Mouse (Mus musculus) megakaryocyte progenitor cell, adult 5-6 weeks (primary cell): Measurements from ENCODE around the gene Rassf10. TPM values are rescaled to one million over a fixed set of nuclear protein-coding genes. Genes with fewer than 3 reads are reported as not detected.

Source experiments
- ATAC-seq: replicated peaks from 2 replicates; pipeline ENCODE4 v1.8.0; 2016; ENCODE audit warnings: mild to moderate bottlenecking, moderate TSS enrichment, inconsistent platforms; ENCODE audit not compliant: poor library complexity
- total RNA-seq, 2 experiments: library from RNA; stranded (forward) in 1 of 2; stranded (reverse) in 1 of 2; fragments of 157-497, 149-512 nt in 1 of 2; fragments of 200-1000 nt in 1 of 2; gene quantifications; 2 replicates each; pipeline versions ENCODE4 v1.2.3 to v1.2.4; 2015 to 2017

Rassf10 gene
- total RNA-seq (2015) (0.07 and 0.10 TPM in 2 replicates), total RNA-seq (2017) (0.08 and 0.10 TPM in 2 replicates)

DNA sequence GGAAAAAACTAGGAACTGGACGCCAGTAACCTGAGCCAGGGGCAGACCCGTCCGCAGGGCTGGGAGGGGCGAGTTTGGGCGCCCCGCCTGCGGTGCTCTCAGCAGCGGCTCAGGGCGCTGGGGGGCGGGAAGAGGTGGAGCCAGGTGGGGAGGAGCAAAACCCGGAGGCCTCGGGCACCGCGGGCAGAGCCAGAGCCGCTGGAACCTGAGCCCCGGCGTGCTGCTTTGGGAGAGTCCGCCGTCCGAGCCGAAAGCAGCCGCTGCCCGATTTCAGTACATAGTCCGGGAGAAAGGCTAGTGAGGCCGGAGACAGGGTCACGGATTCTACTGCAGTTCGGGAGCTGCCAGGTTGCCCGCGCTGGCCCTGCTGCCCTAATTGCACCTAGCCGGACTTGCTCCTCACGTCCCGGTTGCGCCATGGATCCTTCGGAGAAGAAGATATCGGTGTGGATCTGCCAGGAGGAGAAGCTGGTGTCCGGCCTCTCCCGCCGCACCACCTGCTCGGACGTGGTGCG, at the start of gene Rassf10:
TSS of gene Rassf10 (plus strand) at position 186 of the 515 bp plus-strand sequence.
- ATAC-seq: peak; percentile 81

DNA sequence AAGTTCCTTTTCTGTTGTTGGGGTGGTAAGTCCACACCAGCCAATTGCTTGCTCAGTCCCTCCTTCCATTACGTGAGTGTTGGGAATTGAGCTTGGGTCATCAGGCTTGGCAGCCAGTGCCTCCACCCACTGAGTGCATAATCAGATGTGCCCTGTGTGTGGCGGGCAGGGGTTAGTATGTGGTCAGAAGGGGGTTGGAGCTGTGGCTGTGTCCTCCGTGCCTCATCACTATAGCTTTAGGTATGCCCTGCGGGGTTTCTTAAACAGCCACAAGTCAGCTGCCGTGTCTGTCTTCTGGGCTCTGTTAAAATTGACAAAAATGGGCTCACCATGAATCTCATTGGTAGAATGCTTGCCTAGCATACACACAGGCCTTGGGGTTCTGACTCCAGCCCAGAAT, 46.9 kb upstream of the Rassf10 start:
- ATAC-seq: peak; percentile 42; the same call in 1 of the 2 replicates

DNA sequence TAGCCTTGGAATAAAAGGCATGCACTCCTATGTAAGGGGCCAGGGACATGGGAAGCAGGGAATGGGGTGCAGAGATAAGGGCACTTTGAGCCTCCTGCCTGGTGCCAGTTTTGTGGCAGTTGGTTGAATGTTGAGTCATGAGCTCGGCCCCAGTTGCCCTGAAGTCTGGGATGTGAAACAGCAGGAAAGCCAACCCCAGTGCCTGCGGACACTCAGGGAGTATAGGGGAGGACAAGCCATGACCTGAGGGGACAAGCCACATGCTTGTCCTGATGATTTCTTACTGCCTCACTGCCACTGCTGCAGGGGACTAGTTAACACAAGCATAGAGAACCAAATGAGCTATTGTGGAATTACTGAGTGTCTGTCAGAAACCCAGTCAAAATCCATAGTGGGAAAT, 46.3 kb upstream of the Rassf10 start:
- no peak for ATAC-seq

DNA sequence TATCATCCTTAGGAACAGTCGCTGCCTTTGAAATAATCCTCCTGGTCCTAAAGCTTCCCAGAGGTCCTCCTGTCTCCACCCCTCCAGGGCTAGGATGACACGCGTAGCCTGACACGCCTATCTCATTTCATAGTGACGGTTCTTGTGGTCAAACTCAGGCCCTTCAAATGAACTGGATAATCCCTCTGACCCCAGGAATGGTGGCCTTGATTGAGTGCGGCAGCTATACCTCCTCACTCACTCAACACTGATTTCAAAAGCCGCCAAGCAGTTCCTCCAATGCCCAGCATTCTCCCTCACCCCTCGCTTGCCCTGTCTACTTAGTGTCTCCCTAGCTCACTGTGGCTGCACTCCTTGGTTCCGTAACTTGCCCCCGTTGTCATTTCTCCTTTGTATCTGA, 44.6 kb upstream of the Rassf10 start:
- ATAC-seq: no peak

DNA sequence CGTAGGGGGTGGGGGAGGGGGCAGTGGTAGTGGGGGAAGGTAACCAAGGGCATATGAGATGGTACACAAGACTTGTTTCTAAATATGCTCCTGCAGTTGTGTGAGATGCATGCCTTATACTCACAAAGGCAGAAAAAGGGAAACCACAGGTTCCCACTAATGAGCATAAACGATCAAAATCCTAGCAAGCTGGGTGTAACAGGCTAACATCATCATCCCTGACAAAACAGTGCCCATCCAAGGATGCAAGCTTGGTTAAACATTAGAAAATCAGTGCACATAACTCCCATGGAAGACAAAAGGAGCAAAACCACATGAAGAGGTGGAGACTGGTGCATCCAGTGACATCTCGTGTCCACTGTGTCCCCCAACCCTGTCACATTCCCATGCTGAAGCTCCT, 40.8 kb upstream of the Rassf10 start:
- ATAC-seq: no peak

DNA sequence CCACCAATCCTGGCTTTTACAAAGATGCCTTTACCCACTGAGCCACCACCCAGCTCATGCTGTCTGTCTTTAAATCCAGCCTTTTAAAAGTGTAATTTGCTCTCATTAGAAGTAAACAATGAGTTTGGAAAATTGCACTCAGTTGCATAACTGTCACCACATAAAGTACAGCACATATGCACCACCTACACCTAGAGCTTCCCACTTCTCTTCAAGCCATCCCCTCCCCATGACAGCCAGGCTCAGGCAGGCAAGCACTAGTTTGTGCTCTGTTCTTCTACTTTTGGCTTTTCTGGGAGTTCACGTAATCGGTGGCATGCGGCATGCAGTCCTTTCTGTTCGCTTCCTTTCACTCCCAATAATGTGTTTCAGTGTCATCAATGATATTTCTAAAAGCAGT, 38.2 kb upstream of the Rassf10 start:
- no peak for ATAC-seq

DNA sequence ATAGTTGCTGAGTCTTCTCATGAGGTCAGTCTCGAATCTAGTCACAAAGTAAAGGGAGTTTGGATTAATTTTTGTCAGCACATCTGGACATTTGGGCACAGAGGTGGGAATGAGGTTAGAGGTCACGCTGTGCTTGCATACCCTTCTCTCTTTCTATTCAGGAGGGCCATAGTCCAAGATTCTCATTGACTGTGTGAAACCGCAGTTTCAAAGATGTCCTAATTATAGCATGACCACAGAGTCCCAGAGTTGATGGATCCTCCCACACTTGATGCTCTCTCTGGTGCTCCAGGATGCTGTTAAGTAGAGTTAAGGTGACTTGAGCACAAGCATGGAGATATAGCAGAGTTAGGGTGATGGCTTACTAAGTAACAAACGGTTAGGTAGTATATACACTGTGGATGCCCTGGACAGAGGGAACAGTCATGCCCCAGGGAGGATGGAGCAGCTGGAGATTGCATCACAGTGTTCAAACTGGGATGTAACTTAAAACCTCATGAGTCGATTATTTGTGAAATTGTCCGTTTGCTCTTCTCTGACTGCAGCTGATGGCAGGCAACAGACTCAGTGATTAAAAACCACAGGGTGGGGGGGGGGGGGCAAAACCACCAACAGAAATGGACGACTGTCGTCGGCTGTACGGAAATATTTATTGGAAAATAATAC, 36.0 kb upstream of the Rassf10 start:
- peak; percentile 45 for ATAC-seq

DNA sequence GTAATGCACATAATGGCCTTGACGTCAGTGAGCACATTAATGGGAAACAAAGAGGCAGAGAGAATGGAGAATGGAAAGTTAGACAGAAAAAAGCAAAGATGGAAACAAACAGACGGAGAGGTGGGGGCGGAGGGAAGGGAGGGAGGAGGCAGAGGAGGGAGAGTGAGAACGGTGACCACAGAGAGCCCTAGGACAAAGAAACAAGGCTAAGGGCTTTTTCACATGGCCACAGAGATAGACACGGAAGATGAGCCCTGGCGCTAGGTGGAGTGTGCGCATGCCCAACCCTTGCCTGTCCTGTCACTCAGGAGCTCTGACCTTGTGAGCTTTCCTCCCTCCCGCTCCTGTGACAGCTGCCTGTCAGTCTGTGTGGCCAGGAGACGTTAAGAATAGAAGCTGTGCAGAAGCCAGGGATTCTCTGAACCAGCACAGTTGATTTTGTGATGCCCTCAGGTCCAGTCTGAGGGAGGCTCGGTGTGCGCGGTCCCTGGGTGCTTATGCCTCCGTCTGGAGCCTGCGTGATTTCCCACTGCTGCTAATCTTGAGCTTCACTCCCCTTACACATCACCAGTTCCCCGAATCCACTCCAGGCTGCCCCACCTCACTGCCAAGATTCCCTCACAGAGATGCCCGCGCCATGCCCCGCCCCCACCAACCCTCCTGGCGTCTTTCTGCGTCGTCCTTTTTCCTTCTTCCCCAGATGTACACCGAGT, 35.3 kb upstream of the Rassf10 start:
- peak; percentile 59 for ATAC-seq

DNA sequence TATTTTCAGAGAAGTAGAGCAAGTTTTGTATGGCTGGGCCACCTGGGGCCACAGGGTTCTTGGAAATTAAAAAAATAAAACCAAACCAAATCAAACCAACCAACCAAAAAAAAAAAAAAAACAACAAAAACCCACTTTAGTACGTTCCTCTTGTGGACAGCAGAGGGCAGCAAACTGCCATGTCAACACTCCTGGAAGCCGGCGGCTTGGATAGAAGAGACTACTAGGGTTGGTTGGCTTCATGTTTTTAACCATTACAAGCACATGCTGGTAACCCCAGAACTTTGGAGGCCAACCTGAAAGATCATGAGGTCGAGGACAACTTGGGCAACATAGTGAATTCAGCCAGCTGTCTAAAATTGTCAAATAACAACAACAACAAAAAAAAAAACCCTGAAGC, 33.9 kb upstream of the Rassf10 start:
- ATAC-seq: peak; percentile 65

DNA sequence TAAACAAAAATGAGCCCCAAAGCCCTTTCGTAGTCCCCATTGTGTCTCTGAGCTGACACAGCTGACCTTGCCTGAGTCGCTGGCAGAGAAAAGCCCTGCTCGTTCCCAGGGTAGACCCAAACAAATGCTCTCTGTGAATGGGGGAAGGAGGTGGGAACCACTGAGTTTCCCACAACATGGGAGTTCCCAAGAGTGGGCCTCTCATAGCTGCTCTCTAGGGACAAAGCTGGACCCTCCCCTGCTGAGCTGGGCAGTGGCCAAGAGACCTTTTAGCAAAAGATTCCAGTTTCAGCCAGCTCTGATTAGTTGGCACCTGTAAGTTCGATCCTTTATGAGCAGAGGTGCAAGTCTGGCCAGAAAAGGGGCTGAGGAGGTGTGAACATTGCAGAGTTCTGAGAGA, 31.0 kb upstream of the Rassf10 start:
- ATAC-seq: no peak

DNA sequence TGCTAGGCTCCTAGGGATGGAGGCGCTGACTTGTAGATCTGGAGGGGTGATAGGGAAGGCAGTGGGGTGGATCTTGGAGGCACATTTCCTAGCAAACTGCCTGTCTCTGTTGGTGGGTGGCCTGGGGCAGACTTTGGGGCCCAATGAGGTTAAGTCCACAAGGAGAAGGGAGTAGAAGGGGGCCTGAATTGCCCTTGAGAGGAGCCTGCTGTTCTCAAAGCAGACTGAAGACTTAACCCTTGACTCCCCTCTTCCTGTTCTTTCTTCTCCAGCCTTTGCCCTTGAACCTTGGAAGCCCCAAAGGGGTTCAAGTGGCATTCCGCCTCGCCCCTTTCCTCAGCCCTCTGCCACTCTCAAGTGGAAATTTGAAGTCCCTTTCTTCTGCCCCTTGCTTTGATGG, 30.1 kb upstream of the Rassf10 start:
- no peak for ATAC-seq

DNA sequence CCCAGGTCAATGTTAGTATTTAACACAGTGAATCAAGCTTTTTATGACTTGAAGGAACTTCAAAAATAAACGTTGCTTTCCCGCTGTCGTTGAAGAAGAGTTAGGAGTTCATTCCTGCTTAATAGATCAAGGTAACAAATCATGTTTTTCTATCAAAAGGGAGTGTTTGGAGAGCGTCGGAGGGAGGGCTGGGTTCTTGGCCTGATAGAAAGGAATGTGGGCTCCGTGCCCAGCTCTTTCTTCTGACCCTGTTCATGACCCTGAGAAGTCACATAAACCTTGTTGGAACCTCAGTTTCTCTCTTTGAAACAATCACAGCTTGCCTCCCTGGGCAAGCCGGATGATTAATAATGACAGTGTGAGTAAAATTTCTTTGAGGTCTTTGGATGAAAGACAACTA, 23.1 kb upstream of the Rassf10 start:
- ATAC-seq: no peak

DNA sequence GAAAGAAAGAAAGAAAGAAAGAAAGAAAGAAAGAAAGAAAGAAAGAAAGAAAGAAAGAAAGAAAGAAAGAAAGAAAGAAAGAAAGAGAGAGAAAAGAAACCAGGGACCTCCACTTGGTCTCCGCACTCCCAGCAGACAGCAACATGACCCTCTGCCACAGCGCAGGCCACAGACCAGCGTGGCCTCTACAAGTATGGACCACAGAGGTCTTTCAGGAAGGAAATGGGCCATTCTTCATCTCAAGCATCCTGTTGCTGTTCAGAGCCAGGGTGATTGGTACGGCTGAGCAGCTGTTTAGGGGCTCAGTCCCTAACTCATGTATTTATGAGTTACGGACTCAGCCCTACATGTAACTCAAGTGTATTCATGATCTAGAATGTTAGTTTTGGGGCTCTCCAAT, 17.9 kb upstream of the Rassf10 start:
- peak; percentile 39; the same call in 1 of the 2 replicates for ATAC-seq

DNA sequence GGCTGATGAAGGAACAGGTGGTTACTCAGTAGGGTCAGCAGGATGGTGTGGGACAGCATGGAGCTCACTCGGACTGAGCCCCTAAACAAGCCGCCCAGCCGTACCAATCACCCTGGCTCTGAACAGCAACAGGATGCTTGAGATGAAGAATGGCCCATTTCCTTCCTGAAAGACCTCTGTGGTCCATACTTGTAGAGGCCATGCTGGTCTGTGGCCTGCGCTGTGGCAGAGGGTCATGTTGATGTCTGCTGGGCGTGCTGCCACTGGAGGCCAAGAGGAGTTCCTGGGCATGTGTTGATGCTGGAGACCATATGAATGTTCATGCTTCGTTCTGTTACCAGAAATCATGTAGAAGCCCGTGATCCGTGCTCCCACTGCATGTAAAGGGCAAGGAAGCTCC, 16.7 kb upstream of the Rassf10 start:
- ATAC-seq: 0 out of 2 replicates have a peak, but pooled peaks have one; percentile 11

DNA sequence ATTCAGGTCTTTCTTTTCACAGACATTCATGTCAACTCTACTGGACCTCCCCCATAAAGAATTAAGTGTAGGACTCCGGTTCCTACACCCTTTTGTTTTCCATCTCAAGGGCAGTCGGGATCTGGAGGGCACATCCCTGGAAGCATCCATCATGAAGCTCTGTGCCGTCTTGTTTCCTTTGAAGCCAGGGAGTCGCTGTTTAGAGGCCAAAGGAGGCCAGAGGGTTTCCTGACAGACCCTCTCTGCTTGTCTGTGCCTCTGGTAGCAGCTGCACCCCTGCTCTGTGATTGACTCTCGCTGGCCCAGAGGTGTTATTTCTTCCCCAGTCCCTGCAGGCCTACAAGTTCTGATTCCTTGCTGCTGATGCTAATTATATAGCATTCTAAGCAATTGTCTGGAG, 14.8 kb upstream of the Rassf10 start:
- ATAC-seq: no peak

DNA sequence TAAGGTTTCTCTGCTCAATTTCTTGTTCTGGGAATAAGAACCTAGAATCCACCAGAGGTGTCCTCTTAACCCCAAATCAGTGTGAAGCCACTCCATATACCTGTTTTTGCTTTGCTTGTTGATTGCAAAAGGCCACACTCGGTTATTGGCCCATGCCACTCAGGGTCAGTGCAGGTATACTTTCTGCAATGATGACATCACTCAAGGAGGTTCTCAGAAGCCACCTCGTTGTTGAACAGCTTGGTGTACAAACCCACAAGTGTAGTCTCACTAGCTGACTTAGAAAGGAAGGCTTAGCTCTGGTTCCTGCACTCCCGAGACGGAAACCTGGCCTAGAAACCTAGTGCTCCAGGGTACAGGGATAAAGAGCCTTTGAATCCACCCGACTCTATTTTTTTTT, 11.2 kb upstream of the Rassf10 start:
- ATAC-seq: no peak

DNA sequence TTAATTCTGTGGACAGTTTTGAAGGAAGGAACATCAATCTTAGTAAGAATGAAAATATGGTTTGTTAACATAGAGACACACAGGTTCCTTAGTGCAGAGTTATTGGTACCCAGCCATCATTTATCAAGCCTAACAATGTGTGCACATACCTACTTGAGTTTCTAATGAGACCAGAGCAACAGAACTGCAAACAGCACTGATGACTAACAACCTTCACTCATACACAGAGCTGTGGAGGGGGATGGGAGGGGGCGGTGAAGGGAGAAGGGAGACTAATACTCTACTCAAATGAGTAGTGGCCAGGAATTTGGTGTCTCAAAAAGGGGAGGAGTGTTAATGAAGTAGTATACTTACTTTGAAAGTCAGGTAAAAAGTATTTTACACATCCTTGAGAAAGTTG, 10.7 kb upstream of the Rassf10 start:
- no peak for ATAC-seq

DNA sequence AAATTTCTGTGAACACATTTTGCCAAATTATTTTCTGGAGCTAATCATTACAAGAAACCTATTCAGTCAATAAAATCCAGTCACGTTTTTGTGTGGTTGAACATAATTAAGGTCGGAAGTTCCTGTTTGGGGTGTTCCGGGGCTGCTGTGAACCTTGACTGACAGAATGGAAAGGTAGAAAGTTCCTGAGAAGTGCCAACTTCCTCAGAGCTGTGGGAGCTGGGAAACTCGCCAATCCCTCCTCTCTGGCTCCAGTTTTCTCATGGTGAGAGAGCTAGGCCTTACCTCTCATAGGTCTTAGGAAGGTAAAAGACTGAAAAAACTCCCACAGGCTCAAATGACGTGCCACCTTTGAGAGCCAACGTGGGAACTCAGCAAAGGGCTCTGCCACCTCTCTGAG, 7.1 kb upstream of the Rassf10 start:
- no peak for ATAC-seq

DNA sequence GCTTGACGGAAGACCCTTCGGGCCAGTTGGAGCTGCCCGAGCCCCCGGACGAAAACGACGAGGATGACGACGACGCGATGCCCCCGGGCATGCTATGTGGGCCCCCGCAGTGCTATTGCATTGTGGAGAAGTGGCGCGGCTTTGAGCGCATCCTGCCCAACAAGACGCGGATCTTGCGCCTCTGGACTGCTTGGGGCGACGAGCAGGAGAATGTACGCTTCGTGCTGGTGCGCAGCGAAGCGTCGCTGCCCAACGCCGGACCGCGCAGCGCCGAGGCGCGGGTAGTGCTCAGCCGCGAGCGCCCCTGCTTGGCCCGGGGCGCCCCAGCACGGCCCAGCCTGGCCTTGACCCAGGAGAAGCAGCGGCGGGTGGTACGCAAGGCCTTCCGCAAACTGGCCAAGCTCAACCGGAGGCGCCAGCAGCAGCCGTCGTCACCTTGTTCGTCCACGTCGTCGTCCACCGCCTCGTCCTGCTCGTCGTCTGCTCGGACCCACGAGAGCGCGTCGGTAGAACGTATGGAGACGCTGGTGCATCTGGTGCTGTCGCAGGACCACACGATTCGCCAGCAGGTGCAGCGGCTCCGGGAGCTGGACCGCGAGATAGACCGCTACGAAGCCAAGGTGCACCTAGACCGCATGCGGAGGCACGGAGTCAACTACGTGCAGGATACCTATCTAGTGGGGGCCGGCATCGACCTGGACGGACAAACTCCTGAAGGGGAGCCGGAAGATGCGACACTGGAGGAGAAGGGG, 765 bp downstream of the Rassf10 start:
- peak; percentile 25 for ATAC-seq

DNA sequence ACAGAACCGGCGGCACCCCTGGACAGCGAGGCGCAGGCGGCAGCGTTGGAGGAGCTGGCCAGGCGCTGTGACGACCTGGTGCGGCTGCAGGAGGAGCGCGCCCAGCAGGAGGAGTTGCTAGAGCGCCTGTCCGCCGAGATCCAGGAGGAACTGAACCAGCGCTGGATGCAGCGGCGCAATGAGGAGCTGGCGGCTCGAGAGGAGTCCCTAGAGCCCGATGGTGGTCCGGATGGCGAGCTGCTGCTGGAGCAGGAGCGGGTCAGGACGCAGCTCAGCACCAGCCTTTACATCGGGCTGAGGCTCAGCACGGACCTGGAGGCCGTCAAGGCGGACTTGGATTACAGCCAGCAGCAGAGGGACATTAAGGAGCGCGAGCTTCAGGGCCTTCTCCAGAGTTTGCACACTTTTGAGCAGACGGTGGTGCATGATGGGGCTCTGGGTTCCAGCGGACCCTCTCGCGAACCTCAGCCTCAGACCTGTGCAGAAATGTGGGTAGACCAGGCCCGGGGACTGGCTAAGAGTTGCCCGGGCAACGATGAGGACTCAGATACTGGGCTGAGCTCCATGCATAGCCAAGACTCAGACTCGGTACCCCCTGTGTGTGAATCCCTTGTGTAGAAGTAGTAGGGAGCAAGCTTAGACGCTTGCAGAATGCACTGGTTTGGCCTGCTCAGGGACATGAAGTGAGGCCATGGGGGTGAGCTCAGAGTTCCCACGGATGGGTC, 1.5 kb downstream of the Rassf10 start:
- peak; percentile 45 for ATAC-seq

DNA sequence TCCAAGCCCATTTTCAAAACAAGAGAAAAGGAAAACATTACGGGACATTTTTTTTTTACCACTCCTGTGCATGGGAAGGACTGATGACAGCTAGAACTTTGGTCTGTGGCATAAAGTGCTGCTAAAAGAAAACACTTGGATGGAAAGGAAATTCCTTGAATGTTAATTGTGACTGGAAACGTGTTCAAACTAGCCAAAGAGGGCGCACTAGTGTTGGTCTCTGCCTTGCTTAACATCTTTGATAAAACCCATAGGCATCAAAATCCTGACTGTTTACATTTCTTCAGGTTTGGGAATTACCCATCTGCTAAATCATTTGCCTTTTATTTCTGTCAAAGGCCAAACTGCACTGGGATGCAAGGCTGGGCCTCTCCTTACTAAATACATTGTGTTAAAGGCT, 2.2 kb downstream of the Rassf10 start:
- no peak for ATAC-seq
